Mouse (Mus musculus) MEL (cell line): ENCODE data around the gene Gm9573.

Source experiments
- CTCF ChIP-seq, 3 experiments: IDR thresholded peaks in 2 of 3; conservative IDR thresholded peaks in 1 of 3; 2 replicates each; pipeline ENCODE4 v1.5.1; 2011 to 2012; ENCODE audit warnings: low read length in 3 of 3, low read depth in 2 of 3, mild to moderate bottlenecking in 2 of 3, improper control_type of control experiment in 1 of 3, inconsistent platforms in 1 of 3, mixed read lengths in 1 of 3, moderate library complexity in 1 of 3; ENCODE audit not compliant: control insufficient read depth in 1 of 3, insufficient read depth in 1 of 3, poor library complexity in 1 of 3, severe bottlenecking in 1 of 3
- EP300 ChIP-seq, 2 experiments: IDR thresholded peaks; 2 replicates each; pipeline ENCODE4 v1.6.1; 2011; ENCODE audit warnings: improper control_type of control experiment in 2 of 2, low read length in 2 of 2, low read depth in 1 of 2, mild to moderate bottlenecking in 1 of 2
- ETS1 ChIP-seq: IDR thresholded peaks from 2 replicates; pipeline ENCODE4 v1.6.1; 2012; ENCODE audit warnings: low read depth, mild to moderate bottlenecking, inconsistent platforms, low read length, improper control_type of control experiment, moderate library complexity
- POLR2A ChIP-seq, 2 experiments: IDR thresholded peaks; 2 replicates each; pipeline ENCODE4 v1.6.1; 2011 to 2012; ENCODE audit warnings: low read length in 2 of 2, mild to moderate bottlenecking in 2 of 2, control low read depth in 1 of 2, improper control_type of control experiment in 1 of 2, low read depth in 1 of 2, moderate library complexity in 1 of 2; ENCODE audit not compliant: control insufficient read depth in 1 of 2, insufficient read depth in 1 of 2, poor library complexity in 1 of 2
- TAL1 ChIP-seq: IDR thresholded peaks from 2 replicates; pipeline ENCODE4 v1.6.1; 2012; ENCODE audit warnings: mild to moderate bottlenecking, inconsistent platforms, low read length, moderate library complexity, mixed read lengths
- ZKSCAN1 ChIP-seq: IDR thresholded peaks from 2 replicates; pipeline ENCODE4 v1.6.1; 2012; ENCODE audit warnings: low read depth, mild to moderate bottlenecking, inconsistent platforms, low read length, improper control_type of control experiment, moderate library complexity
- ZMIZ1 ChIP-seq: IDR thresholded peaks from 2 replicates; pipeline ENCODE4 v1.6.1; 2012; ENCODE audit warnings: low read depth, mild to moderate bottlenecking, inconsistent platforms, low read length, improper control_type of control experiment, moderate library complexity

GRCm38 (mm10) chr17:35653086-35653485, 26.6 kb upstream of the Gm9573 start:
- TF ChIP-seq EP300 (IDR thresholded peaks at IDR 0.05; ENCODE audit: low read depth in 1 of 2, low read length in 2 of 2) (no peak), ETS1 (no peak), POLR2A (IDR thresholded peaks at IDR 0.05; ENCODE audit: control insufficient read depth in 1 of 2, insufficient read depth in 1 of 2, low read depth in 1 of 2, low read length in 2 of 2, poor library complexity in 1 of 2) (no peak), ZKSCAN1 (no peak), TAL1 (no peak), ZMIZ1 (no peak), CTCF (IDR thresholded peaks at IDR 0.05 in 2 of 3, conservative IDR thresholded peaks at IDR 0.05 in 1 of 3; ENCODE audit: control insufficient read depth in 1 of 3, insufficient read depth in 1 of 3, low read depth in 2 of 3, low read length in 3 of 3, poor library complexity in 1 of 3, severe bottlenecking in 1 of 3) (no peak)
